Mouse (Mus musculus) central nervous system, embryonic 14 days (tissue): Measurements from ENCODE around the gene BC048671. TPM values are rescaled to one million over a fixed set of nuclear protein-coding genes. Genes with fewer than 3 reads are reported as not detected.

Source experiments
- polyA plus RNA-seq: library from polyadenylated mRNA; depleted of rRNA; stranded (reverse); fragments of >200 nt; gene quantifications from 2 replicates; pipeline ENCODE4 v1.2.3, GENCODE M21; 2012; rRNA removed

The BC048671 gene
- not detected in 2 replicates for polyA plus RNA-seq

DNA sequence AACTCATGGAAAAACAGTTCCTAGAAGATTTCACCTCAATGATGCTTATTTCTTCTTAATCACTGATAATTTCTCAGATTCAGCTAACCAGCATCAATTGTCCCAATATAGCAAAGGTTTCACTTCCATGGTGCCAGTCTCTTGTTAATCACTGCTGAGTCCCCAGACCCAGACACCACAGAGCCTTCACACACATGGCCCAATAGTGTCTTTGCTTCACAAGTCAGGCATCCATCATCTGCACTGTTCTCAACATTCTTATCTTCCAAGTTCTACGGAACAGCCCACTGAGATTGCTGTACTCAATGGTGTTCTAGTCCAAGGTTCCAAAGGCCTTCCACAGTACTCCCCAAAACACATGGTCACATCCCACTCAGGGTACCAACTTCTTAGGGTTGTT lies at the start of gene BC048671:
Gene BC048671 (plus strand): TSS at position 301 of the 400 bp plus-strand sequence.

DNA sequence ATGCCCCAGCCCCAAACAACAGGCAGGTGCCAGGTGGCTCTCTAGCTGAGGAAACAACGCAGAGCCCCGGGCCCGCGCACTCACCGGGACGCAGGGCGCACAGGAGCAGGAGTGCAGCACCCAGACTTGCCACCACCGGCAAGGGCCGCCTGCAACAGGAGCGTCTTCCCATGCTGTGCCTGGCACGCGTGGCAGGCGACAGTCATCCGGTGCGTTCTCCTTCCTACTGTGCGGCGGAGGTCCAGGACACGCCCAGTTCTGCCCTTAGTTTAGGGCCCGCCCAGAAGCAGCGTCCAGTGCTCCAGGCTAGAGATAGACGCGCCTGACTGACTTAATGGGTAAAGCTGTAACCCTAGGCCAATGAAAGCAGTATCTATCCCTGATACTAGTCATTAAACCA lies 24.0 kb downstream of the BC048671 start, which contains the start of gene Chst13:
Gene Chst13 (minus strand): TSS at position 195 of the 400 bp plus-strand sequence.

DNA sequence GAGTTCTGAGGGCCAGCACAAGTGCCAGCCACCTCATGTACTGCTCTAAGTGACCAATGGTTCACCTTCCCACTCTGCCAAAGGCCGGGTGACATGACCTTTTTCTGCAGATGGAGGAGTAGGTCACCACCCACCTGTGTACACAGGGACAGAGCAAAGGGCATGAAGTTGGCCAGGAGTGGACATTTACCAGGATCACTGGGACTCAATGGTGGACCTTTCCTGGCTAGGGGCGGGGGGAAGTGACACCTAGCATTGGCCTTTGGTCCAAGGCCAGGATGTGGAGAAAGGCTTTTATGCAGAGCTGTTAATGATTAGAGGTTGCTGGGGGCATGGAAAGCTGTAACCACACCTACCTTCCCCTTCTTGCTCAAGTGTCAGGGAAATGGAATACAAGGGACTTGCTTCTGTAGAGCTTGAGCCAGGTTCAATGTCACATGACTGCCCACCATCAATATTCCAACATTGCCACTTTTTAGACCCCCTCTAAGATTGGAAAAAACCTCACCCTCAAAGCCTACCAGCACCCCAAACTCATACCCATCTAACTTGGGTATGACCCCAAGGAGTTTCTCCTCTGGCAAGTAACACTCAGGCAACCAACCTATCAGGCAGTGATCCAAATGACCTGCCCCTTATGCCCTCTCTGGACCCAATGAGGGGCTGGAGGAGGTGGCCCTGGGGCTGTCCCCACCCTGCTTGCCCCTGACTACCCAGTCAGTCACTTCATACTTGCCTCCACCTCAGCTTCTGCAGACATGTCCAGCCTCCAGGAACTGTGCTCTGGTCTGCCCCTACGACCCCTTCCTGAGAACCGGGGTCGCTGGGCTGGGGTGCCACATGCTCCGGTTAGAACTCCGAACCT lies 31.8 kb downstream of the BC048671 start, which contains the start of gene Uroc1:
Gene Uroc1 (plus strand): TSS at position 724 of the 865 bp plus-strand sequence.

Other genes with a start within 250 kb of the BC048671 start
- not detected in 2 replicates for gene Vmn1r49, start 222.7 kb upstream of the BC048671 start, polyA plus RNA-seq
- not detected in 2 replicates for gene Vmn1r50, start 199.8 kb upstream of the BC048671 start, polyA plus RNA-seq
- gene Vmn1r51, start 178.6 kb upstream of the BC048671 start, polyA plus RNA-seq: not detected in 2 replicates
- gene Vmn1r52, start 126.4 kb upstream of the BC048671 start, polyA plus RNA-seq: not detected in 2 replicates
- gene V1ra8, start 98.4 kb upstream of the BC048671 start, polyA plus RNA-seq: not detected in 2 replicates
- gene Vmn1r53, start 76.8 kb upstream of the BC048671 start, polyA plus RNA-seq: not detected in 2 replicates
- gene Vmn1r54, start 54.9 kb upstream of the BC048671 start, polyA plus RNA-seq: not detected in 2 replicates
- gene Chst13, start 24.0 kb downstream of the BC048671 start, polyA plus RNA-seq: 0.16 and 0.39 TPM in 2 replicates
- not detected in 2 replicates for gene Uroc1, start 32.1 kb downstream of the BC048671 start, polyA plus RNA-seq
- gene Zxdc, start 68.3 kb downstream of the BC048671 start, polyA plus RNA-seq: 16.9 and 17.0 TPM in 2 replicates
- gene Cfap100, start 127.6 kb downstream of the BC048671 start, polyA plus RNA-seq: 10.5 and 11.5 TPM in 2 replicates
- 9.5 and 10.6 TPM in 2 replicates for gene Klf15, start 161.4 kb downstream of the BC048671 start, polyA plus RNA-seq
- gene Aldh1l1, start 185.2 kb downstream of the BC048671 start, polyA plus RNA-seq: 22.0 and 26.6 TPM in 2 replicates